Mouse (Mus musculus) stomach, adult 2 months (tissue): Measurements from ENCODE around the gene Lamb2. TPM values are rescaled to one million over a fixed set of nuclear protein-coding genes. Genes with fewer than 3 reads are reported as not detected.

ENCODE experiments used
- polyA plus RNA-seq: library from polyadenylated mRNA; depleted of rRNA; stranded (reverse); fragments of >200 nt; gene quantifications from 2 replicates; pipeline ENCODE4 v1.2.3, GENCODE M21; 2012; rRNA removed

The Lamb2 gene
- polyA plus RNA-seq: 38.1 and 42.5 TPM in 2 replicates

GRCm38 (mm10) chr9:108479721-108480351 is at the start of gene Lamb2:
Gene Lamb2 (plus strand): TSS chr9:108479736.

DNA sequence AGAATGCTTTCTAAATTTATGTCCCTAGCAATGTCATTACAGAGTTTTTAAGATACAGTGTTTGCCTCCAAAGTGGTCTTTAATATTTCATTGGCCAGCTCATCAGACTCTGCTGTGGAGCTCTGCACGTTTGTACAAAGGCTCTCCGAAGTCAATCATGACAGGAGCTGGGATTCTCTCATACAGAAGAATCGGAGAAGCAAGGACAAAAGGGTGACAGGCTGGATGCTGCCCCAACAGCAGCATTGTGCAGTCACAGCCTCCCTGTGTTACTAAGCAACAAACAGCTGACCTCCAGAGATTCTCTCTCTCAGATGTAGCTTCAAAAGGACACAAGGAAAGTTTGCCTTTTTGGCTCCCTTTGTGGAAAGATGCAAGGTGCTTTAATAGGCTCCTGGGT is 43.4 kb upstream of the Lamb2 start, which contains the start of gene BC048562:
Gene BC048562 (plus strand): TSS at position 301 of the 400 bp plus-strand sequence.

GRCm38 (mm10) chr9:108460319-108461178 is 19.0 kb upstream of the Lamb2 start, which contains the start of gene Ccdc71:
Gene Ccdc71 (plus strand): TSS chr9:108460527.

GRCm38 (mm10) chr9:108461181-108461631 is 18.3 kb upstream of the Lamb2 start, which contains the start of gene Klhdc8b:
Gene Klhdc8b (minus strand): TSS chr9:108461581.

DNA sequence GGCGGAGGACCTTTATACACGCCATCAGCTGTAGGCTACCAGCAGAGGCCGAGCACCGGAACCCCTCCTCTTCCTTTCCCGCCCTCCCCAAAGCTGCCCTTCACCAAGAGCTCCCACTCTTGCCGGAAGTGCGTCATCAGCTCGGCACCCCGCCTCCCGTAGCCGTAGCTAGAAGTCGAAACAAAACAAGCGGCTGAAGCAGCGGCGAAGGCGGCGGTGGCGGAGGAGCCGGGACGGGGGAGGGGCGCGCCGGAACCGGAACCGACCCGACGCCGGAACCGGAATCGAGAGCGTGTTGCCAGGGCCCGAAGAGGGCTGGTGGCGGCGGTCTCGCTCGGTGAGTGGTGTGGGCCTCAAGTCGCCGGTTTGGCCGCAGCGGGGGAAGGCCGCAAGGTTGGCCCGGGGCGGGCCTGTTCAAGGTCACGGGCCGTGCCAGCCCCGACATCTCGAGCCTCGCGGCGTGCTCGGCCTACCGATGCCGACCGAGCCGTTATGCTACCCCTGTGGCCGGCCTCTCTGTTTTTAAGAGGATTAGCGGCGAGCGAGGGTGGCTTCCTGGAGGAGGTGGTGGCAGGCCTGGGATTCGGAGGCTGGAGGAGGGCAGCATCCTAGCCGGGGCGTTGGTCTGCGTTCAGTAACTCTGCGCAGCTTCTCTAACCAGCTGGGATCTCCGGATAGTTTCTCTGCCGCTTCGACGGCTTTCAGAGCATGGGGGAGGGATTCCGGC is 11.2 kb downstream of the Lamb2 start, which contains the start of gene Usp19:
Gene Usp19 (plus strand): TSS at position 44 of the 727 bp plus-strand sequence.

GRCm38 (mm10) chr9:108507619-108508434 is 28.3 kb downstream of the Lamb2 start, which contains the start of gene Qars:
Gene Qars (plus strand): TSS chr9:108507706.

GRCm38 (mm10) chr9:108516380-108517251 is 37.1 kb downstream of the Lamb2 start, which contains the start of gene Qrich1:
Gene Qrich1 (plus strand): TSS chr9:108516806.

Other genes with a start within 250 kb of the Lamb2 start
- 28.8 and 36.6 TPM in 2 replicates for gene Dag1, start 215.8 kb upstream of the Lamb2 start, polyA plus RNA-seq
- 6.8 and 6.9 TPM in 2 replicates for gene Nicn1, start 189.3 kb upstream of the Lamb2 start, polyA plus RNA-seq
- gene Amt, start 182.9 kb upstream of the Lamb2 start, polyA plus RNA-seq: 3.2 TPM in 2 replicates
- gene Rhoa, start 173.6 kb upstream of the Lamb2 start, polyA plus RNA-seq: 59.7 and 90.1 TPM in 2 replicates
- gene Tcta, start 173.6 kb upstream of the Lamb2 start, polyA plus RNA-seq: 28.8 and 29.1 TPM in 2 replicates
- gene Gpx1, start 140.8 kb upstream of the Lamb2 start, polyA plus RNA-seq: 883 and 1,488 TPM in 2 replicates
- 30.4 and 31.9 TPM in 2 replicates for gene Usp4, start 131.9 kb upstream of the Lamb2 start, polyA plus RNA-seq
- 0.24 TPM in 1 of 2 replicates, not detected in the other for gene 1700102P08Rik, start 86.9 kb upstream of the Lamb2 start, polyA plus RNA-seq
- gene Ccdc36, start 51.3 kb upstream of the Lamb2 start, polyA plus RNA-seq: not detected in 2 replicates
- not detected in 2 replicates for gene BC048562, start 43.3 kb upstream of the Lamb2 start, polyA plus RNA-seq
- 9.5 and 10.1 TPM in 2 replicates for gene Ccdc71, start 19.2 kb upstream of the Lamb2 start, polyA plus RNA-seq
- gene Klhdc8b, start 18.2 kb upstream of the Lamb2 start, polyA plus RNA-seq: 35.5 and 42.0 TPM in 2 replicates
- gene Usp19, start 10.9 kb downstream of the Lamb2 start, polyA plus RNA-seq: 45.4 and 45.6 TPM in 2 replicates
- gene Qars, start 28.0 kb downstream of the Lamb2 start, polyA plus RNA-seq: 95.3 and 101 TPM in 2 replicates
- 28.5 and 33.1 TPM in 2 replicates for gene Qrich1, start 37.1 kb downstream of the Lamb2 start, polyA plus RNA-seq
- 46.7 and 49.6 TPM in 2 replicates for gene Impdh2, start 80.5 kb downstream of the Lamb2 start, polyA plus RNA-seq
- gene Ndufaf3, start 87.7 kb downstream of the Lamb2 start, polyA plus RNA-seq: 23.8 and 31.2 TPM in 2 replicates
- gene Dalrd3, start 90.2 kb downstream of the Lamb2 start, polyA plus RNA-seq: 107 and 117 TPM in 2 replicates
- gene Wdr6, start 99.0 kb downstream of the Lamb2 start, polyA plus RNA-seq: 15.0 and 15.9 TPM in 2 replicates
- 5.0 and 6.7 TPM in 2 replicates for gene P4htm, start 117.9 kb downstream of the Lamb2 start, polyA plus RNA-seq
- gene Arih2, start 169.7 kb downstream of the Lamb2 start, polyA plus RNA-seq: 12.1 and 13.6 TPM in 2 replicates
- 11.4 and 14.5 TPM in 2 replicates for gene Slc25a20, start 182.4 kb downstream of the Lamb2 start, polyA plus RNA-seq
- gene Prkar2a, start 209.6 kb downstream of the Lamb2 start, polyA plus RNA-seq: 8.8 and 10.6 TPM in 2 replicates